Mouse (Mus musculus): ENCODE data around the gene Gpr27. TPM values are rescaled to one million over a fixed set of nuclear protein-coding genes. Genes with fewer than 3 reads are reported as not detected.

Gene Gpr27
- polyA plus RNA-seq, 2 experiments = 0.03 to 0.05 TPM

DNA sequence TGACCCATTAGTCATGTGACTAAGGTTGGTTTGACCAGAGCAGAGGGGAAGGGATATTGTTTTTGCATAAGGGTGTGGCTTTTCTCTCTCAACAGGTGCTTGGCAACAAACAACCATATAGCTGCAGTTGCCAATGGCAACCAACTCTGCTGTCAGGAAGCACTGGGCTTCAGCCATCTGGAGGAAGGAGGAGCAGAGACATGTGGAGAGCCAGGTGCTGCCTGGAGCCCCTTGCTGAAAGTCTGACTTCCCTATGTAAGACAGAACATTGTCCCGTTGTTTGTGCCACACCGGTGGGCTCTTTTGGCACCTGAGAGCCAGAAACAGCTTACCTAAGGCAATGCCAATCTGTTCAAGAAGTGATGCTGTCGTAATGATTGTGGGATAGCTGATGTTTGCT is 50.4 kb downstream of the Gpr27 start:
- H3K36me3 ChIP-seq (replicated peaks; ENCODE audit: control insufficient read depth, insufficient read depth, low read depth) = no peaks in the 10 kb centered on the region
- DNase-seq (ENCODE audit: low read depth in 3 of 3, low spot score in 3 of 3) (no peak), ATAC-seq (ENCODE audit: insufficient read depth) (no peak)
- WGBS (ENCODE audit: insufficient replicate concordance) = 54% methylated on average over 3 of the region's 3 CpGs
- no peak overlapping the region for H3K4me2 ChIP-seq (ENCODE audit: low read depth)
- no peaks in the 10 kb centered on the region for H3K9me3 ChIP-seq (ENCODE audit: control insufficient read depth, low read length)
- no peak overlapping the region for H3K27ac ChIP-seq
- no peak overlapping the region for H3K4me3 ChIP-seq (ENCODE audit: insufficient read depth in 1 of 2, low read depth in 2 of 2, low read length in 2 of 2)
- no peaks in the 10 kb centered on the region for H3K27me3 ChIP-seq (ENCODE audit: control insufficient read depth, insufficient read depth, low read length)
- no peak for TF ChIP-seq CTCF (IDR thresholded peaks at IDR 0.05; ENCODE audit: low read depth)
- no peak for TF ChIP-seq EP300 (IDR thresholded peaks at IDR 0.05; ENCODE audit: low read depth)
- no peak overlapping the region for H3K9ac ChIP-seq (replicated peaks)
- H3K4me1 ChIP-seq (replicated peaks; ENCODE audit: control insufficient read depth in 2 of 2, insufficient read depth in 2 of 2, low read length in 1 of 2) = no peaks in the 10 kb centered on the region

Other genes with a start within 250 kb of the Gpr27 start
- gene Foxp1, start 170.0 kb upstream of the Gpr27 start, polyA plus RNA-seq (2012; rRNA removed) = 6.5 and 7.9 TPM in 2 replicates
- 10.6 and 11.9 TPM in 2 replicates for gene Foxp1, start 170.0 kb upstream of the Gpr27 start, polyA plus RNA-seq (2014; fragmentation: Nextera tagmentation; extraction: Ambion mirVana)
- 0.95 and 1.5 TPM in 2 replicates for gene Eif4e3, start 25.9 kb upstream of the Gpr27 start, polyA plus RNA-seq (2012; rRNA removed)
- 1.5 and 1.7 TPM in 2 replicates for gene Eif4e3, start 25.9 kb upstream of the Gpr27 start, polyA plus RNA-seq (2014; fragmentation: Nextera tagmentation; extraction: Ambion mirVana)
- 0.12 and 0.16 TPM in 2 replicates for gene Gm20696, start 25.9 kb upstream of the Gpr27 start, polyA plus RNA-seq (2012; rRNA removed)
- 0.33 and 0.40 TPM in 2 replicates for gene Gm20696, start 25.9 kb upstream of the Gpr27 start, polyA plus RNA-seq (2014; fragmentation: Nextera tagmentation; extraction: Ambion mirVana)
- gene Prok2, start 33.7 kb downstream of the Gpr27 start, polyA plus RNA-seq (2012; rRNA removed) = 0.03 TPM in 1 of 2 replicates, not detected in the other
- gene Prok2, start 33.7 kb downstream of the Gpr27 start, polyA plus RNA-seq (2014; fragmentation: Nextera tagmentation; extraction: Ambion mirVana) = not detected in 2 replicates